Mouse (Mus musculus) stomach, postnatal 0 days (tissue): ENCODE measurements around the gene Cbr1. TPM values are rescaled to one million over a fixed set of nuclear protein-coding genes. Genes with fewer than 3 reads are reported as not detected.

Experiments
- ATAC-seq: fragments of 200-750 bp; cut with Nextera tagmentation; 2 replicates; pipeline ENCODE4 v1.8.0; 2017; ENCODE audit not compliant: low FRiP score, low TSS enrichment
- DNase-seq: peaks from one replicate; pipeline ENCODE4 v3.0.0-alpha.2; 2016; ENCODE audit warnings: low spot score
- H3K27ac ChIP-seq: fragments of 300-500 bp; sonication (generic); replicated peaks from 2 replicates; pipeline ENCODE4 v1.5.1; 2014; ENCODE audit warnings: mild to moderate bottlenecking, control low read depth
- H3K27me3 ChIP-seq: fragments of 300-500 bp; sonication (generic); 2 replicates; pipeline ENCODE4 v1.6.1; 2014; ENCODE audit warnings: low read length; ENCODE audit not compliant: control insufficient read depth, insufficient read depth
- H3K36me3 ChIP-seq: fragments of 300-500 bp; sonication (generic); 2 replicates; pipeline ENCODE4 v1.6.1; 2014; ENCODE audit warnings: low read length, mixed read lengths; ENCODE audit not compliant: control insufficient read depth, insufficient read depth
- H3K4me1 ChIP-seq: fragments of 300-500 bp; sonication (generic); replicated peaks from 2 replicates; pipeline ENCODE4 v1.6.1; 2014; ENCODE audit warnings: antibody characterized with exemption; ENCODE audit not compliant: control insufficient read depth, insufficient read depth
- H3K4me2 ChIP-seq: fragments of 300-500 bp; sonication (generic); replicated peaks from 2 replicates; pipeline ENCODE4 v1.6.1; 2014; ENCODE audit warnings: low read depth, mild to moderate bottlenecking, control low read depth, moderate library complexity
- H3K4me3 ChIP-seq: fragments of 300-500 bp; sonication (generic); 2 replicates; pipeline ENCODE4 v1.5.1; 2014; ENCODE audit warnings: low read depth, low read length, control low read depth
- H3K9ac ChIP-seq: fragments of 300-500 bp; sonication (generic); 2 replicates; pipeline ENCODE4 v1.6.1; 2014; ENCODE audit warnings: mild to moderate bottlenecking, low read length, control low read depth, mixed read lengths
- H3K9me3 ChIP-seq: fragments of 300-500 bp; sonication (generic); 2 replicates; pipeline ENCODE4 v1.6.1; 2016; ENCODE audit warnings: low read length; ENCODE audit not compliant: control insufficient read depth
- CTCF ChIP-seq: IDR thresholded peaks from 2 replicates; pipeline ENCODE4 v1.5.1; 2016; ENCODE audit warnings: antibody characterized with exemption, low read depth, mild to moderate bottlenecking, moderate library complexity
- EP300 ChIP-seq: optimal IDR thresholded peaks from 2 replicates; pipeline ENCODE3; 2016; ENCODE audit warnings: antibody characterized with exemption
- WGBS: fragments of 180-500 bp; shearing (Covaris S2); extraction: QIAGEN DNeasy Blood & Tissue Kit; methylation state at CpG from one replicate; pipeline ENCODE4 v1.1.7; 2014; 5-methylcytosine and 5-hydroxymethylcytosine counted together
- polyA plus RNA-seq: library from polyadenylated mRNA; unstranded; fragments of >200 nt; fragmentation: Nextera tagmentation; extraction: Ambion mirVana; gene quantifications from 2 replicates; pipeline ENCODE4 v1.2.1, GENCODE M21; 2015

The Cbr1 gene
- polyA plus RNA-seq, 1 experiment from 2014 or later, result 411 TPM

DNA sequence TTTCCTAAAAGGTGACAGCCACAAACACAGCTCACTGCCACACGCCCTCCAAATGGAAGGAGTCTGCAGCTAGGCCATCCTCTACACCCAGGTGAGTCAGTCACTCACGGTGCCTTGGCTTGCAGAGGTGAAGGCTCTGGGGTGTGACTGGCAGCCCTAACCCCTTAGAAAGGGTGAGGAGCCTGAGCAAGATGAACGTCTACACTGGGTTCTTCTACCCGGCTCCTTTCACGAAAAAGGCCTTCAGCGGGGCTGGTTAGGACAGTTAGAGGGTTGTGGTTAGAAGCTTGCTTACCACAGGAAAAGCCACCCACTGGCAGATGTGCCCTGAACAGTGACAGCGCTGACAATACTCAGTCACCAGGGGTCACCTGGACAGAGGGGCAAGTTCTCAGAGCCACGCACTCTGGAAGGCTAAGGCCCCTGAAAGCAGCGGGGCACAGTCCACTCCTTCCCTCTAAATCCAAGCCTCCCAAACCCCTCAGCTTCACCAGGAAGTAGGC, 19.9 kb upstream of the Cbr1 start:
- 72% methylated on average over 9 of the region's 9 CpGs for WGBS
- H3K9me3 ChIP-seq, result no peaks in the 10 kb centered on the region
- DNase-seq (no peak), ATAC-seq (peak; percentile 64)
- H3K27ac ChIP-seq, result peak overlapping the region; percentile 53
- H3K36me3 ChIP-seq, result no peaks in the 10 kb centered on the region
- no peaks in the 10 kb centered on the region; the same call in 1 of the 2 replicates for H3K4me1 ChIP-seq
- H3K9ac ChIP-seq, result 0 out of 2 replicates have a peak overlapping the region, but pooled peaks have one; percentile 8
- H3K4me3 ChIP-seq, result no peak overlapping the region
- TF ChIP-seq CTCF (no peak), EP300 (no peak)
- H3K4me2 ChIP-seq, result no peak overlapping the region
- no peaks in the 10 kb centered on the region for H3K27me3 ChIP-seq

DNA sequence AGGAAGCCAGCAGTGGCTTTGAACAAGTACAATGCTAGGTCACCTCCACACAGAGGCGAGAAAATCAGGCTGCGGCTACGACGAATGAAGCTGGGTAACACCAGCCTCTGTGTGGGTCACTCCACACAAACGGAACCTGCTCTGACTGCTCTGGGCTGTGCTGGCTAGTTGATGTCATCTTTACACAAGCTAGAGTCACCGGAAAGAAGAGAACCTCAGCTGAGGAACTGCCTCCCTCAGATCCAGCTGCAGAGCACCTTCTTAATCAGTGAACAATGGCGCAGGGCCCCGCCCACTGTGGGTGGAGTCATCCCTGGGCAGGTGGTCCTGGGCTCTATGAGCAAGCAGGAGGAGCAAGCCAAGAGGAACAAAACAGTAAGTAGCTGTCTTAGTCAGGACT, 19.3 kb upstream of the Cbr1 start:
- H3K4me2 ChIP-seq, result no peak overlapping the region
- no peaks in the 10 kb centered on the region for H3K9me3 ChIP-seq
- H3K27ac ChIP-seq, result no peak overlapping the region
- no peak for TF ChIP-seq CTCF
- TF ChIP-seq EP300, result no peak
- no peak overlapping the region for H3K9ac ChIP-seq
- no peaks in the 10 kb centered on the region for H3K36me3 ChIP-seq
- no peak overlapping the region for H3K4me3 ChIP-seq
- 65% methylated on average over 8 of the region's 8 CpGs for WGBS
- DNase-seq (peak; percentile 43), ATAC-seq (peak; percentile 40)
- no peaks in the 10 kb centered on the region for H3K27me3 ChIP-seq
- no peaks in the 10 kb centered on the region; the same call in 1 of the 2 replicates for H3K4me1 ChIP-seq

DNA sequence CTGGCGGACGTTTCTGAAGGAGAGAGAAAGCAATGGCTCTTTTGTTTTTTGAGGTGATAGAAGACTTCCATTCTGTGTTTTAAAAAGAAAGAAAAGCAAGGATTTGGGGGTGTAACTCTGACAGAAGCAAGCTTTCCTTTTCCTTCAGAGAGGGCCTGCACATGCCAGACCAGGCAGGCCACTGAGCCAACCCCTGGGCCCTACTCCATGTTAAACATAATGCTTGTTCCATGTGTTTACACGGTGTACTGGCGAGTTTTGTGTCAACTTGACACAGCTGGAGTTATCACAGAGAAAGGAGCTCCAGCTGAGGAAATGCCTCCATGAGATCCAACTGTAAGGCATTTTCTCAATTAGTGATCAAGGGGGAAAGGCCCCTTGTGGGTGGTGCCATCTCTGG, 17.4 kb upstream of the Cbr1 start:
- no peak for ATAC-seq
- no peaks in the 10 kb centered on the region for H3K9me3 ChIP-seq
- 0 out of 2 replicates have a peak overlapping the region, but pooled peaks have one; percentile 35 for H3K9ac ChIP-seq
- TF ChIP-seq EP300 (no peak), CTCF (no peak)
- DNase-seq, result peak; percentile 54
- 42% methylated on average over 4 of the region's 4 CpGs for WGBS
- H3K27me3 ChIP-seq, result no peaks in the 10 kb centered on the region
- no peak overlapping the region for H3K4me2 ChIP-seq
- no peaks in the 10 kb centered on the region for H3K36me3 ChIP-seq
- H3K4me1 ChIP-seq, result no peaks in the 10 kb centered on the region; the same call in 1 of the 2 replicates
- no peak overlapping the region for H3K4me3 ChIP-seq
- peak overlapping the region; percentile 30 for H3K27ac ChIP-seq

DNA sequence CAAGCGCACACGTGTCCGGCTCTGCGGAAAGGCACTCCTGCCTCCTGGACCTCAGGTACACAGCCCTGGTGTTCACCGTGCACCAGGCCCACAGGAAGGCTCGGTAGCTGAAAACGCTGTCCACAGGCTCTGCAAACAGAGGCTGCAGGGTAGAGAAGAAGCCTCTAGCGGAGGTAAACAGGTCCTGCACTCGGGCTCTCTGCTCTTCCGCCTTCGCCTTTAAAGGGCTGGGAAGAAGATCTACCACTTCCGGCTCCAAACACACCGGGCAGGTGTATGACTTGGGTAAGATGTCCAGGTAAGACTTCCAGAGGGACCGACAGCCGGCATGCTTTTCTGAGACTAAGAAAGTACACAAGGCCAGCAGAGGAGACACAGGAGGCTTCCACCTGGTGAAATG, 14.7 kb upstream of the Cbr1 start:
- no peaks in the 10 kb centered on the region; the same call in 1 of the 2 replicates for H3K4me1 ChIP-seq
- 0 out of 2 replicates have a peak, but pooled peaks have one; percentile 22 for TF ChIP-seq CTCF
- TF ChIP-seq EP300, result no peak
- DNase-seq, result peak; percentile 30
- ATAC-seq, result peak; percentile 50
- no peak overlapping the region for H3K4me3 ChIP-seq
- H3K9me3 ChIP-seq, result no peaks in the 10 kb centered on the region
- WGBS, result 81% methylated on average over 15 of the region's 15 CpGs
- H3K27me3 ChIP-seq, result no peaks in the 10 kb centered on the region
- no peaks in the 10 kb centered on the region for H3K36me3 ChIP-seq
- H3K9ac ChIP-seq, result no peak overlapping the region
- no peak overlapping the region for H3K27ac ChIP-seq
- no peak overlapping the region for H3K4me2 ChIP-seq

DNA sequence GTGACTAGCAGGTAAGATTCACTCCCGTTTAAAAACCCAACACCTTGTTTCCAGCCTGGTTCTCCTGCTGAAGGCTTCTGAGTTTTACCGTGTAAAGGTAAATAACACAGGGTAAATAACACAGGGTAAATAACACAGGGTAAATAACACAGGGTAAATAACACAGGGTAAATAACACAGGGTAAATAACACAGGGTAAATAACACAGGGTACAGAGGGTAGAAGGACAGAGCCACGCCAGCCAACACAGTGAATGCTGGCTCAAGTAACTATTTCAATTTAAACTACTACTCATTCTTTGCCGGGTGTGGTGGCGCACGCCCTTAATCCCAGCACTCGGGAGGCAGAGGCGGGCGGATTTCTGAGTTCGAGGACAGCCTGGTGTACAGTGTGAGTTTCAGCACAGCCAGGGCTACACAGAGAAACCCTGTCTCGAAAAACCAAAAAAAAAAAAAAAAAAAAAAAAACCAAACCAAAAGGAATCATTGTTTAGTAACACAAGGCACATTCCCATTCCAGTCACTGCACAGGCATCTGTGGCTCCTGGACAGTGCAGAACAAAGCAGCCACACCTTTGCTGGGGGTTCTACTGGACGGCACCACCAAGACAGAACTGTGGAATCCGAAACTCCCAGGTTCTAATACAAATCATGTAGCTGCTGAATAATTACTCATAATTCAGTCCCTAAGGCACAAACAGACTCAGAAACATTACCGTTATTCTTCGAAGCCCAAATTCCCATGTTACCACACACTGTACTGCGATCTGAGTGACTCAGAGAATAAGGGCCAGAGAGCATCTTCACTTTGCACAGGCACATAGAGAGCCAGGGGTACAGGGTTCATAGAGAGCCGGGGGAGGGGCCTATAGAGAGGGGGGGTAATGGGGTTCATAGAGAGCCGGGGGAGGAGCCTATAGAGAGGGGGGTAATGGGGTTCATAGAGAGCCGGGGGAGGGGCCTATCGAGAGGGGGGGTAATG, 13.9 kb upstream of the Cbr1 start:
- H3K36me3 ChIP-seq, result no peaks in the 10 kb centered on the region
- H3K27ac ChIP-seq, result no peak overlapping the region
- no peak overlapping the region for H3K4me2 ChIP-seq
- DNase-seq (no peak), ATAC-seq (no peak)
- no peaks in the 10 kb centered on the region for H3K27me3 ChIP-seq
- H3K4me3 ChIP-seq, result no peak overlapping the region
- 84% methylated on average over 19 of the region's 20 CpGs for WGBS
- H3K9ac ChIP-seq, result no peak overlapping the region
- no peaks in the 10 kb centered on the region for H3K9me3 ChIP-seq
- no peak for TF ChIP-seq CTCF
- no peak for TF ChIP-seq EP300
- H3K4me1 ChIP-seq, result no peaks in the 10 kb centered on the region; the same call in 1 of the 2 replicates

DNA sequence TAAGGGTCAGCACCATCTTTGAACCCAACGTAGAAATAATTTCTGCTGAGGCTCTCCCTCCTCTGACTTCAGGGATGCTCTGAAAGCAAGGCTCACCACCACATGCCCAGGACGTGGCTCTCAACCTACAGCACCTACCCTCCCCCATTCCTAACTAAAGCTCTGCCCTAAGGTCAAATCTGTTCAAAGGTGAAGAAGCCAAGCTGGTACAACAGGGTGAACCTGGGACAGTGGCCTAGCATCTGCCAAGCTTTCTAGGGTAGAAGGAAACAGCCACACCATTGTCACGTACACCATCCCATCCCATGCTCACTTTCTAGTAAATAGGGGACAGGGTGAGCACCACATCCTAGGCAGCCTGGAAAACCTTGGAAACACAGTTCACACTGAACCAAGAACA, 12.9 kb upstream of the Cbr1 start:
- no peaks in the 10 kb centered on the region; the same call in 1 of the 2 replicates for H3K4me1 ChIP-seq
- TF ChIP-seq CTCF (no peak), EP300 (no peak)
- 96% methylated on average over 3 of the region's 3 CpGs for WGBS
- H3K4me2 ChIP-seq, result no peak overlapping the region
- H3K4me3 ChIP-seq, result no peak overlapping the region
- H3K9me3 ChIP-seq, result no peaks in the 10 kb centered on the region
- H3K36me3 ChIP-seq, result no peaks in the 10 kb centered on the region
- H3K27me3 ChIP-seq, result no peaks in the 10 kb centered on the region
- ATAC-seq (no peak), DNase-seq (no peak)
- H3K27ac ChIP-seq, result no peak overlapping the region
- H3K9ac ChIP-seq, result no peak overlapping the region
